Mouse (Mus musculus) spleen, adult 2 months (tissue): ENCODE results near the gene Uba3. TPM values are rescaled to one million over a fixed set of nuclear protein-coding genes. Genes with fewer than 3 reads are reported as not detected.

Experiments
- DNase-seq, 2 experiments: peaks; one replicate each; pipeline versions ENCODE4 v3.0.0 to v3.0.0-alpha.2; 2012 to 2021; ENCODE audit warnings: low spot score in 2 of 2, low read depth in 1 of 2
- H3K27ac ChIP-seq: fragments of 200-500 bp; 2 replicates; pipeline ENCODE4 v1.5.1; 2012; ENCODE audit warnings: low read length, inconsistent platforms; ENCODE audit not compliant: insufficient read depth
- H3K27me3 ChIP-seq: fragments of 200-500 bp; 2 replicates; pipeline ENCODE4 v1.6.1; 2012; ENCODE audit warnings: mild to moderate bottlenecking, moderate library complexity, low read length, inconsistent platforms; ENCODE audit not compliant: control insufficient read depth, insufficient read depth
- H3K36me3 ChIP-seq: fragments of 200-500 bp; 2 replicates; pipeline ENCODE4 v1.6.1; 2012; ENCODE audit warnings: mild to moderate bottlenecking, low read length, inconsistent platforms; ENCODE audit not compliant: control insufficient read depth, insufficient read depth
- H3K4me1 ChIP-seq: fragments of 200-500 bp; 2 replicates; pipeline ENCODE4 v1.6.1; 2011; ENCODE audit warnings: inconsistent platforms; ENCODE audit not compliant: control insufficient read depth, insufficient read depth, insufficient read length
- H3K4me3 ChIP-seq: fragments of 200-500 bp; 2 replicates; pipeline ENCODE4 v1.5.1; 2011; ENCODE audit warnings: mild to moderate bottlenecking, inconsistent platforms; ENCODE audit not compliant: insufficient read depth, insufficient read length; ENCODE audit errors: extremely low read depth
- CTCF ChIP-seq: fragments of 200-500 bp; IDR thresholded peaks from 2 replicates; pipeline ENCODE4 v1.5.1; 2011; ENCODE audit warnings: mild to moderate bottlenecking, inconsistent platforms; ENCODE audit not compliant: insufficient read depth, insufficient read length, insufficient replicate concordance; ENCODE audit errors: extremely low read depth
- POLR2A ChIP-seq: fragments of 200-500 bp; IDR thresholded peaks from 2 replicates; pipeline ENCODE4 v1.6.1; 2011; ENCODE audit warnings: low read depth, low read length, inconsistent platforms
- WGBS: fragments of 180-500 bp; shearing (Covaris S2); methylation state at CpG from one replicate; pipeline ENCODE4 v1.1.7; 2018; 5-methylcytosine and 5-hydroxymethylcytosine counted together
- polyA plus RNA-seq: library from polyadenylated mRNA; depleted of rRNA; stranded (reverse); fragments of >200 nt; gene quantifications from 2 replicates; pipeline ENCODE4 v1.2.3, GENCODE M21; 2012

Gene Uba3
- polyA plus RNA-seq, 1 experiment: 4.0 TPM

DNA sequence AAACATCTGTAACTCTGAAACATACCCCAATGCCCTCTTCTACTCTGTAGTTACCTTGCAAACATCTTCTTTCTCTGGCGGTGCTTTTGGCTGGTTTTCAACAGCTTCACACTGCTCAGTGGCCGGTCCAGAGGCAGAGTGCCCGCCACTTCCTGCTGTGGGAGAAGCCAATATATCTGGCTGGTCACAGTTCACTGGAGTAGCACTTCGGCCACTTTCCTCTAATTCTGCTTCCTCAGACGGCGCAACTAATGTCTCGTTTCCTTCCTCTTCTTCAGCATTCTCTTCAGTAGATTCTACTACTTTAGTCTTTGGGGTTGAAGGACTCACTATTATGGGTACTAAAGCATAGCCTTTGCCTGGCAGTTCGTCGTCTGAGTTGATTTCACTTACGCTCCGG, 29.7 kb downstream of the Uba3 start:
- Histone ChIP-seq H3K27me3 (no peaks in the 10 kb centered on the region), H3K4me3 (peak overlapping the region; percentile 8; the same call in 1 of the 2 replicates), H3K4me1 (peaks cover 15% of the 10 kb centered on the region), H3K36me3 (peaks cover 17% of the 10 kb centered on the region), H3K27ac (peak overlapping the region; percentile 52)
- TF ChIP-seq POLR2A (no peak), CTCF (no peak)
- 31% methylated on average over 11 of the region's 11 CpGs for WGBS
- DNase-seq: peak in 1 of 2 experiments; percentile 28

DNA sequence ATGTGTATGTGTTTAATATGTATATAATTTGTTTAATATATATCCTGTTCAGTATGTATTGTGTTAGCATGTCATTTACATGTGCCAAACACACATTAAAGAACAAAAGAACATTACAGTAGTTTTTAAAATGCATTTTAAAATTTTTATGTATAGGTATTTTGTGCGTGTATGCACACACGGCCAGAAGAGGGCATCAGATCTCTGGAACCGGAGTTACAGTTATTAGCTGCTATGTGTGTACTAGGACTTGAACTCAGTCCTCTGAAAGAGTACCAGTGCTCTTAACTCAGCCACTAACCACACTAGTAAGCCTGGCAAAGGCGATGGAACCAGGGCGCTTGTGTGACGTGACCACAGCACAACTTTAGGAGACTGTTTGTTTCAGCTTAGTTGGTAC, 55.3 kb downstream of the Uba3 start:
- TF ChIP-seq CTCF: no peak
- no peak for TF ChIP-seq POLR2A
- 82% methylated on average over 6 of the region's 6 CpGs for WGBS
- peaks cover 6% of the 10 kb centered on the region for H3K36me3 ChIP-seq
- no peak for DNase-seq
- H3K4me1 ChIP-seq: peaks cover 4% of the 10 kb centered on the region; the same call in 1 of the 2 replicates
- H3K27me3 ChIP-seq: no peaks in the 10 kb centered on the region
- no peak overlapping the region for H3K4me3 ChIP-seq
- H3K27ac ChIP-seq: 0 out of 2 replicates have a peak overlapping the region, but pooled peaks have one; percentile 38

DNA sequence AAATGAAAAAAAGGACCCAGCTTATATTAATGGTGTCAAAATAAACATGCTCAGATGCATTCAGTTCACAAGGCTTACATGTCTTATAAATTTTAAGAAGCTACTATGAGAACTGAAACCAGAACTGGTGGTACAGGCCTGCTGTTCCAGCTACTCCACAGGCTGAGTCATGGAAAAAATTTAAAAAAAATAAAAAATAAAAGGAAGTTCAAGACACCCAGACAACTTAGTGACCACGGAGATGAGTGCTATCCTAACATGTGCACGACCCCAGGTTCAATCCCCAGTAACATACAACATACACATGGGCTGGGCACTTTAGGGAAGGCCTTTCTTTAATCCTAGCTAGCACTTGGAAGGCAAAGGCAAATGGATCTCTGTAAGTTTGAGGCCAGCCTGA, 55.7 kb downstream of the Uba3 start:
- Histone ChIP-seq H3K36me3 (peaks cover 6% of the 10 kb centered on the region), H3K4me3 (no peak overlapping the region), H3K4me1 (peaks cover 4% of the 10 kb centered on the region; the same call in 1 of the 2 replicates), H3K27me3 (no peaks in the 10 kb centered on the region), H3K27ac (no peak overlapping the region)
- 63% methylated on average over 2 of the region's 2 CpGs for WGBS
- TF ChIP-seq CTCF (no peak), POLR2A (no peak)
- DNase-seq: no peak

GRCm38 (mm10) chr6:97148383-97149251, 56.8 kb downstream of the Uba3 start, which contains the start of gene Eogt:
Eogt (minus strand) TSS chr6:97149182.
- H3K27me3 ChIP-seq: no peaks in the 10 kb centered on the region
- DNase-seq: peak; percentile 33 to 82
- H3K4me3 ChIP-seq: peak within 1 kb of the TSS; percentile 93
- peaks cover 4% of the 10 kb centered on the region for H3K36me3 ChIP-seq
- 1% methylated on average over 56 of the region's 56 CpGs for WGBS
- TF ChIP-seq CTCF: no peak
- no peak for TF ChIP-seq POLR2A
- H3K4me1 ChIP-seq: peaks cover 4% of the 10 kb centered on the region; the same call in 1 of the 2 replicates
- peak within 1 kb of the TSS; percentile 62; the same call in 1 of the 2 replicates for H3K27ac ChIP-seq

GRCm38 (mm10) chr6:97147755-97148382, 57.6 kb downstream of the Uba3 start:
- H3K27me3 ChIP-seq: no peaks in the 10 kb centered on the region
- peaks cover 4% of the 10 kb centered on the region; the same call in 1 of the 2 replicates for H3K4me1 ChIP-seq
- peaks cover 3% of the 10 kb centered on the region for H3K36me3 ChIP-seq
- WGBS: 47% methylated on average over 18 of the region's 18 CpGs
- TF ChIP-seq CTCF: no peak
- no peak for TF ChIP-seq POLR2A
- DNase-seq: no peak
- H3K4me3 ChIP-seq: peak overlapping the region; percentile 93
- peak overlapping the region; percentile 62; the same call in 1 of the 2 replicates for H3K27ac ChIP-seq

GRCm38 (mm10) chr6:97145156-97145555, 60.3 kb downstream of the Uba3 start:
- H3K27me3 ChIP-seq: no peaks in the 10 kb centered on the region
- TF ChIP-seq POLR2A: no peak
- TF ChIP-seq CTCF: no peak
- DNase-seq: no peak
- peaks cover 4% of the 10 kb centered on the region; the same call in 1 of the 2 replicates for H3K4me1 ChIP-seq
- no peak overlapping the region for H3K4me3 ChIP-seq
- H3K36me3 ChIP-seq: peaks cover 5% of the 10 kb centered on the region
- 93% methylated on average over 7 of the region's 7 CpGs for WGBS
- H3K27ac ChIP-seq: no peak overlapping the region
